Mouse (Mus musculus): ENCODE results near the gene Alyref.

The Alyref gene

GRCm38 (mm10) chr11:120626785-120627467 is 28.8 kb upstream of the Alyref start:
- no peak for DNase-seq (ENCODE audit: low spot score in 2 of 2)

GRCm38 (mm10) chr11:120625152-120625775 is 27.1 kb upstream of the Alyref start, which contains the start of gene Sirt7:
Gene Sirt7, minus strand, starts transcription at chr11:120625240.
- no peak for DNase-seq (ENCODE audit: low spot score in 2 of 2)

- DNase-seq (ENCODE audit: low spot score in 2 of 2), result peak; percentile 84
These were observed 26.5 kb upstream of the Alyref start for GRCm38 (mm10) chr11:120624680-120625111.

- DNase-seq (ENCODE audit: low spot score in 2 of 2), result no peak
These were observed 26.0 kb upstream of the Alyref start for GRCm38 (mm10) chr11:120623961-120624679.

GRCm38 (mm10) chr11:120622805-120623204 is 24.6 kb upstream of the Alyref start:
- no peak for DNase-seq (ENCODE audit: low spot score in 2 of 2)

GRCm38 (mm10) chr11:120620195-120620594 is 22.0 kb upstream of the Alyref start:
- DNase-seq (ENCODE audit: low spot score in 2 of 2), result no peak

GRCm38 (mm10) chr11:120618619-120619535 is 20.7 kb upstream of the Alyref start:
- no peak for DNase-seq (ENCODE audit: low spot score in 2 of 2)

GRCm38 (mm10) chr11:120617519-120618112 is 19.5 kb upstream of the Alyref start, which contains the start of gene Pcyt2:
Gene Pcyt2, minus strand, starts transcription at chr11:120617936.
- DNase-seq (ENCODE audit: low spot score in 2 of 2), result peak; percentile 85 to 86

- no peak for DNase-seq (ENCODE audit: low spot score in 2 of 2)
These were observed 18.6 kb upstream of the Alyref start for GRCm38 (mm10) chr11:120616617-120617294.

- no peak for DNase-seq (ENCODE audit: low spot score in 2 of 2)
These were observed 17.5 kb upstream of the Alyref start for GRCm38 (mm10) chr11:120615606-120616203.

GRCm38 (mm10) chr11:120615167-120615566 is 17.0 kb upstream of the Alyref start:
- no peak for DNase-seq (ENCODE audit: low spot score in 2 of 2)

- no peak for DNase-seq (ENCODE audit: low spot score in 2 of 2)
These were observed 15.8 kb upstream of the Alyref start for GRCm38 (mm10) chr11:120613976-120614375.

- DNase-seq (ENCODE audit: low spot score in 2 of 2), result no peak
These were observed 15.4 kb upstream of the Alyref start for GRCm38 (mm10) chr11:120613481-120613972.

- peak; percentile 57 to 65 for DNase-seq (ENCODE audit: low spot score in 2 of 2)
These were observed 14.6 kb upstream of the Alyref start for GRCm38 (mm10) chr11:120612763-120613162.

- DNase-seq (ENCODE audit: low spot score in 2 of 2), result no peak
These were observed 12.4 kb upstream of the Alyref start for GRCm38 (mm10) chr11:120610477-120611046.

GRCm38 (mm10) chr11:120609250-120609649 is 11.1 kb upstream of the Alyref start:
- DNase-seq (ENCODE audit: low spot score in 2 of 2), result no peak

GRCm38 (mm10) chr11:120608241-120609034 is 10.3 kb upstream of the Alyref start, which contains the start of gene Npb:
Gene Npb, plus strand, starts transcription at chr11:120608477.
- DNase-seq (ENCODE audit: low spot score in 2 of 2), result no peak

GRCm38 (mm10) chr11:120606764-120607163 is 8.6 kb upstream of the Alyref start:
- DNase-seq (ENCODE audit: low spot score in 2 of 2), result no peak

- DNase-seq (ENCODE audit: low spot score in 2 of 2), result no peak
These were observed 7.5 kb upstream of the Alyref start for GRCm38 (mm10) chr11:120605667-120606066.
